Mouse (Mus musculus): Measurements from ENCODE around the gene Hspa1a.

DNA sequence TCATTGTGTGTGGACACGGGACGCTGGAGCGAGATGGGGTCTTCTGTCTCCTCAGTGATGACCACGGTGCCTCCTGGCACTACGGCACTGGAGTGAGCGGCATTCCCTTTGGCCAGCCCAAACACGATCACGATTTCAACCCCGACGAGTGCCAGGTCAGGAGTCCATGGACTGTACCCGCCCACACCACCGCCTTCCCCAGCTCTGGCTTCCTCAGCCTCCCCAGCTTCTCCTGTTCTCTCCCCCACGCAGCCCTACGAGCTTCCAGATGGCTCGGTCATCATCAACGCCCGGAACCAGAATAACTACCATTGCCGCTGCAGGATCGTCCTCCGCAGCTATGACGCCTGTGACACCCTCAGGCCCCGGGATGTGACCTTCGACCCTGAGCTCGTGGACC lies 37.9 kb downstream of the Hspa1a start:
- no peak for TF ChIP-seq TCF12 (IDR thresholded peaks at IDR 0.05; ENCODE audit: insufficient read depth, poor library complexity, severe bottlenecking)
- TF ChIP-seq TCF3 (IDR thresholded peaks at IDR 0.05; ENCODE audit: insufficient read length, low read depth), result no peak
